Mouse (Mus musculus) MEL (cell line): ENCODE measurements around the gene Chgb. TPM values are rescaled to one million over a fixed set of nuclear protein-coding genes. Genes with fewer than 3 reads are reported as not detected.

Experiments used
- DNase-seq: peaks from one replicate; pipeline ENCODE4 v3.0.0; 2011; ENCODE audit warnings: low read depth, low spot score
- H3K27ac ChIP-seq: 2 replicates; pipeline ENCODE4 v1.5.1; 2012; ENCODE audit warnings: low read depth, mild to moderate bottlenecking, control low read depth, low read length, moderate library complexity; ENCODE audit not compliant: control insufficient read depth
- H3K27me3 ChIP-seq, 2 experiments: fragments of 150-350 bp in 1 of 2; sonication (generic) in 1 of 2; 2 replicates each; pipeline ENCODE4 v1.6.1; 2012; ENCODE audit warnings: low read length in 2 of 2, mild to moderate bottlenecking in 2 of 2, improper control_type of control experiment in 1 of 2, moderate library complexity in 1 of 2; ENCODE audit not compliant: insufficient read depth in 2 of 2, control insufficient read depth in 1 of 2
- H3K36me3 ChIP-seq, 2 experiments: 2 replicates each; pipeline ENCODE4 v1.6.1; 2012 to 2014; ENCODE audit warnings: low read length in 2 of 2, improper control_type of control experiment in 1 of 2, inconsistent platforms in 1 of 2, mild to moderate bottlenecking in 1 of 2; ENCODE audit not compliant: insufficient read depth in 2 of 2, control insufficient read depth in 1 of 2
- H3K4me1 ChIP-seq, 2 experiments: fragments of 150-350 bp in 1 of 2; sonication (generic) in 1 of 2; 2 replicates each; pipeline ENCODE4 v1.6.1; 2012; ENCODE audit warnings: low read length in 2 of 2, improper control_type of control experiment in 1 of 2, mild to moderate bottlenecking in 1 of 2; ENCODE audit not compliant: insufficient read depth in 2 of 2, control insufficient read depth in 1 of 2
- H3K4me3 ChIP-seq, 2 experiments: fragments of 150-350 bp in 1 of 2; sonication (generic) in 1 of 2; 2 replicates each; pipeline ENCODE4 v1.5.1; 2012; ENCODE audit warnings: low read depth in 2 of 2, low read length in 2 of 2, mild to moderate bottlenecking in 2 of 2, moderate library complexity in 2 of 2, control low read depth in 1 of 2, improper control_type of control experiment in 1 of 2; ENCODE audit not compliant: control insufficient read depth in 1 of 2, insufficient read depth in 1 of 2
- H3K79me2 ChIP-seq: 2 replicates; pipeline ENCODE4 v1.6.1; 2012; ENCODE audit warnings: mild to moderate bottlenecking, low read length, moderate library complexity; ENCODE audit not compliant: control insufficient read depth, poor library complexity, insufficient read depth
- H3K9ac ChIP-seq: 2 replicates; pipeline ENCODE4 v1.6.1; 2012; ENCODE audit warnings: low read depth, mild to moderate bottlenecking, control low read depth, low read length, moderate library complexity; ENCODE audit not compliant: control insufficient read depth, poor library complexity, severe bottlenecking
- H3K9me3 ChIP-seq: fragments of 150-350 bp; sonication (generic); replicated peaks from 2 replicates; pipeline ENCODE4 v1.6.1; 2012; ENCODE audit warnings: mild to moderate bottlenecking, low read length, improper control_type of control experiment, moderate library complexity; ENCODE audit not compliant: insufficient read depth
- E2F4 ChIP-seq: IDR thresholded peaks from 2 replicates; pipeline ENCODE4 v1.6.1; 2011; ENCODE audit warnings: low read depth, low read length, improper control_type of control experiment, borderline replicate concordance
- ELF1 ChIP-seq: IDR thresholded peaks from 2 replicates; pipeline ENCODE4 v1.6.1; 2014; ENCODE audit warnings: low read depth, mild to moderate bottlenecking, inconsistent platforms, low read length, improper control_type of control experiment, moderate library complexity
- ETS1 ChIP-seq: IDR thresholded peaks from 2 replicates; pipeline ENCODE4 v1.6.1; 2012; ENCODE audit warnings: low read depth, mild to moderate bottlenecking, inconsistent platforms, low read length, improper control_type of control experiment, moderate library complexity
- GABPA ChIP-seq: IDR thresholded peaks from 2 replicates; pipeline ENCODE4 v1.6.1; 2012; ENCODE audit warnings: low read depth, mild to moderate bottlenecking, inconsistent platforms, low read length, improper control_type of control experiment, moderate library complexity
- GATA1 ChIP-seq: IDR thresholded peaks from 2 replicates; pipeline ENCODE4 v1.6.1; 2011; ENCODE audit warnings: low read depth, low read length, improper control_type of control experiment
- MAFK ChIP-seq: IDR thresholded peaks from 2 replicates; pipeline ENCODE4 v1.6.1; 2011; ENCODE audit warnings: low read depth, mild to moderate bottlenecking, low read length, improper control_type of control experiment, borderline replicate concordance
- MEF2A ChIP-seq: IDR thresholded peaks from 2 replicates; pipeline ENCODE4 v1.6.1; 2014; ENCODE audit warnings: low read depth, mild to moderate bottlenecking, inconsistent platforms, low read length, improper control_type of control experiment; ENCODE audit not compliant: poor library complexity, insufficient replicate concordance, severe bottlenecking; ENCODE audit errors: extremely low read depth
- MYB ChIP-seq: IDR thresholded peaks from 2 replicates; pipeline ENCODE4 v1.6.1; 2011; ENCODE audit warnings: mild to moderate bottlenecking, low read depth, low read length, improper control_type of control experiment
- MYC ChIP-seq: IDR thresholded peaks from 2 replicates; pipeline ENCODE4 v1.6.1; 2011; ENCODE audit warnings: low read depth, mild to moderate bottlenecking, low read length, improper control_type of control experiment, moderate library complexity
- NELFE ChIP-seq: IDR thresholded peaks from 2 replicates; pipeline ENCODE4 v1.6.1; 2011; ENCODE audit warnings: low read depth, low read length, improper control_type of control experiment
- NRF1 ChIP-seq: IDR thresholded peaks from 2 replicates; pipeline ENCODE4 v1.6.1; 2014; ENCODE audit warnings: low read depth, mild to moderate bottlenecking, inconsistent platforms, low read length, improper control_type of control experiment, moderate library complexity; ENCODE audit not compliant: poor library complexity, insufficient read depth, severe bottlenecking
- RAD21 ChIP-seq: IDR thresholded peaks from 2 replicates; pipeline ENCODE4 v1.6.1; 2011; ENCODE audit warnings: mild to moderate bottlenecking, low read depth, low read length, improper control_type of control experiment
- RCOR1 ChIP-seq: IDR thresholded peaks from 2 replicates; pipeline ENCODE4 v1.6.1; 2012; ENCODE audit warnings: low read depth, mild to moderate bottlenecking, inconsistent platforms, low read length, improper control_type of control experiment
- TAL1 ChIP-seq: IDR thresholded peaks from 2 replicates; pipeline ENCODE4 v1.6.1; 2012; ENCODE audit warnings: mild to moderate bottlenecking, inconsistent platforms, low read length, moderate library complexity, mixed read lengths
- TBP ChIP-seq: IDR thresholded peaks from 2 replicates; pipeline ENCODE4 v1.8.0; 2011; ENCODE audit warnings: low read depth, low read length, improper control_type of control experiment
- USF1 ChIP-seq: IDR thresholded peaks from 2 replicates; pipeline ENCODE4 v1.6.1; 2014; ENCODE audit warnings: low read depth, mild to moderate bottlenecking, inconsistent platforms, low read length, improper control_type of control experiment, moderate library complexity
- ZC3H11A ChIP-seq: IDR thresholded peaks from 2 replicates; pipeline ENCODE4 v1.6.1; 2012; ENCODE audit warnings: low read depth, mild to moderate bottlenecking, inconsistent platforms, low read length, improper control_type of control experiment
- ZKSCAN1 ChIP-seq: IDR thresholded peaks from 2 replicates; pipeline ENCODE4 v1.6.1; 2012; ENCODE audit warnings: low read depth, mild to moderate bottlenecking, inconsistent platforms, low read length, improper control_type of control experiment, moderate library complexity
- ZMIZ1 ChIP-seq: IDR thresholded peaks from 2 replicates; pipeline ENCODE4 v1.6.1; 2012; ENCODE audit warnings: low read depth, mild to moderate bottlenecking, inconsistent platforms, low read length, improper control_type of control experiment, moderate library complexity
- ZNF384 ChIP-seq: IDR thresholded peaks from 2 replicates; pipeline ENCODE4 v1.6.1; 2012; ENCODE audit warnings: low read depth, mild to moderate bottlenecking, inconsistent platforms, low read length, improper control_type of control experiment
- polyA plus RNA-seq, 2 experiments: library from polyadenylated mRNA; stranded (reverse) in 1 of 2; unstranded in 1 of 2; fragments of >175 nt in 1 of 2; fragments of >200 nt in 1 of 2; gene quantifications; 2 replicates each; pipeline versions ENCODE4 v1.2.1 to v1.2.4; 2012; ENCODE audit warnings: low replicate concordance in 2 of 2, low read depth in 1 of 2; ENCODE audit not compliant: insufficient read length in 2 of 2, insufficient read depth in 1 of 2, missing spikeins in 1 of 2
- total RNA-seq: library from RNA; depleted of rRNA; stranded (reverse); fragments of 300-350 nt; gene quantifications from 2 replicates; pipeline ENCODE4 v1.2.3, GENCODE M21; 2012

Chgb gene
- total and polyA plus RNA-seq, 3 experiments, result 0.06 TPM; not detected in 2

DNA sequence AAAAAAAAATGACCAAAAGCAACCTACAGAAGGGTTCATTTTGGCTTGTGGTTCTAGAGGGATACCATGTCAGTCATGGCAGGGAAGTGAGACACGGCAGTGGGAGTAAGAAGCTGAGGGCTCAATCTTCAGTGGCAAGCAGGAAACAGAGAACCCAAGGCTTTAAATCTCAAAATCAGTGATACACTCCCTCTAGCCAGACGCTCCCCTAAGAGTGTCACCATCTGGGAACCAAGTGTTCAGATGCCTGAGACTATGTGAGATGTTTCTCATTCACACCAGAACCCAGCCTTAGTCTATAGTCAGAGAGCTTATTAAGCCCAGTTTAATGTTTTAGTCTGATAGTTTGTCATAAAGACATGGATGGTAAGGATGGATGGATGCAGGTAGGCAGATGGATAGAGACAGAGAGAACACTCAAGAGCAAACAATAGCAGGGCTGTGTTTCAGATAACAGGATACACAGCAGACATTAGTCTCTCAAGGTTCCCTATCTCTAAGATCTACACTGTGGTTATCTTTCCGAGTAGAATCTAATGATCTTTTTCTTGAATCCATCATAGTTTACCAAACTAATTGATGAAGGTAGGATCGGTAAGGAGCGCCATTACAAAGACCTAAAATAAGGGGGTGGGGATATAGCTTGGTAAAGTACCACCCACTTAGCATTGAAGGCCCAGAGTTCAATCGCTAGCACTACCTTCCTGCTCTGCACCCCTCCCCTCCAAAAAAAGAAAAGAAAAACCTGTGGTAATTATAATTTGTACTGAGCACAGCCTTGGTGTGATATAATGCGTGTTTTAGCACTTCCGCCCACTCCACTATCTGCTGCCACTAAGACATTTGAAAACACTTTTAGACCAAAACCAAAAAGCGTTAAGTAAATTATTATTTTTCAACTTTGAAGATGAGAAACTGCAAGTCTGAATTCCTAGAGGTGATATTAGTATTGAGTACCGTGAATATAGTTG is 47.2 kb upstream of the Chgb start:
- no peak for TF ChIP-seq E2F4
- no peak for TF ChIP-seq ETS1
- TF ChIP-seq ZC3H11A, result no peak
- TF ChIP-seq RCOR1, result no peak
- TF ChIP-seq MEF2A, result no peak
- TF ChIP-seq MAFK, result no peak
- TF ChIP-seq TBP, result no peak
- no peak for TF ChIP-seq MYC
- no peak for TF ChIP-seq GABPA
- no peak for TF ChIP-seq ZKSCAN1
- no peak for TF ChIP-seq GATA1
- no peak for TF ChIP-seq RAD21
- TF ChIP-seq USF1, result no peak
- no peak for TF ChIP-seq MYB
- TF ChIP-seq NRF1, result no peak
- TF ChIP-seq TAL1, result no peak
- TF ChIP-seq ELF1, result no peak
- TF ChIP-seq ZNF384, result no peak
- TF ChIP-seq ZMIZ1, result no peak
- TF ChIP-seq NELFE, result no peak
- TF ChIP-seq, all 39 proteins: peak for 0
- no peaks in the 10 kb centered on the region for H3K4me1 ChIP-seq
- no peaks in the 10 kb centered on the region for H3K9me3 ChIP-seq
- no peak overlapping the region for H3K4me3 ChIP-seq
- H3K27ac ChIP-seq, result no peak overlapping the region
- H3K36me3 ChIP-seq, result no peaks in the 10 kb centered on the region
- DNase-seq, result no peak
- no peak overlapping the region for H3K9ac ChIP-seq
- H3K27me3 ChIP-seq, result no peaks in the 10 kb centered on the region
- no peaks in the 10 kb centered on the region for H3K79me2 ChIP-seq
